Mouse (Mus musculus) liver, postnatal 0 days (tissue): ENCODE measurements around the gene Pnldc1. TPM values are rescaled to one million over a fixed set of nuclear protein-coding genes. Genes with fewer than 3 reads are reported as not detected.
A peak's percentile ranks its signal among the peaks of the same experiment; 100 is the strongest.

ENCODE experiments used
- ATAC-seq: fragments of 200-750 bp; cut with Nextera tagmentation; 2 replicates; pipeline ENCODE4 v1.8.0; 2017; ENCODE audit warnings: mild to moderate bottlenecking, moderate library complexity
- DNase-seq: peaks from one replicate; pipeline ENCODE4 v3.0.0-alpha.2; 2016
- H3K27ac ChIP-seq: fragments of 300-500 bp; sonication (generic); 2 replicates; pipeline ENCODE4 v1.5.1; 2014; ENCODE audit warnings: antibody characterized with exemption, moderate library complexity, mild to moderate bottlenecking, low read depth
- H3K27me3 ChIP-seq: fragments of 300-500 bp; sonication (generic); 2 replicates; pipeline ENCODE4 v1.6.1; 2014; ENCODE audit warnings: low read length, control low read depth, mixed read lengths; ENCODE audit not compliant: insufficient read depth
- H3K36me3 ChIP-seq: fragments of 300-500 bp; sonication (generic); replicated peaks from 2 replicates; pipeline ENCODE4 v1.6.1; 2014; ENCODE audit warnings: mild to moderate bottlenecking, control low read depth, low read length, moderate library complexity, mixed read lengths; ENCODE audit not compliant: insufficient read depth
- H3K4me1 ChIP-seq: fragments of 300-500 bp; sonication (generic); 2 replicates; pipeline ENCODE4 v1.6.1; 2014; ENCODE audit warnings: antibody characterized with exemption, mild to moderate bottlenecking, control low read depth; ENCODE audit not compliant: insufficient read depth
- H3K4me2 ChIP-seq: fragments of 300-500 bp; sonication (generic); 2 replicates; pipeline ENCODE4 v1.6.1; 2014; ENCODE audit warnings: low read depth, mild to moderate bottlenecking, low read length, moderate library complexity, mixed read lengths
- H3K4me3 ChIP-seq: fragments of 300-500 bp; sonication (generic); 2 replicates; pipeline ENCODE4 v1.5.1; 2014; ENCODE audit warnings: low read depth, low read length
- H3K9ac ChIP-seq: fragments of 300-500 bp; sonication (generic); replicated peaks from 2 replicates; pipeline ENCODE4 v1.6.1; 2014; ENCODE audit warnings: mild to moderate bottlenecking, moderate library complexity
- H3K9me3 ChIP-seq: fragments of 300-500 bp; sonication (generic); 2 replicates; pipeline ENCODE4 v1.6.1; 2016; ENCODE audit warnings: mild to moderate bottlenecking, control low read depth, low read length, mixed read lengths
- CTCF ChIP-seq: sonication (generic); IDR thresholded peaks from 2 replicates; pipeline ENCODE4 v1.5.1; 2016; ENCODE audit warnings: antibody characterized with exemption, low read depth
- EP300 ChIP-seq: IDR thresholded peaks from 2 replicates; pipeline ENCODE4 v1.6.1; 2016; ENCODE audit warnings: antibody characterized with exemption, low read depth, mild to moderate bottlenecking
- WGBS: fragments of 180-500 bp; shearing (Covaris S2); extraction: QIAGEN DNeasy Blood & Tissue Kit; methylation state at CpG from one replicate; pipeline ENCODE4 v1.1.7; 2014; ENCODE audit not compliant: insufficient replicate concordance; 5-methylcytosine and 5-hydroxymethylcytosine counted together
- polyA plus RNA-seq: library from polyadenylated mRNA; unstranded; fragments of >200 nt; fragmentation: Nextera tagmentation; extraction: Ambion mirVana; gene quantifications from 2 replicates; pipeline ENCODE4 v1.2.1, GENCODE M21; 2015

The Pnldc1 gene
- polyA plus RNA-seq, 1 experiment from 2014 or later, result 0.95 TPM

- Histone ChIP-seq H3K4me1 (no peaks in the 10 kb centered on the region; the same call in 1 of the 2 replicates), H3K4me2 (no peak overlapping the region), H3K4me3 (no peak overlapping the region), H3K27me3 (no peaks in the 10 kb centered on the region), H3K36me3 (peaks cover 47% of the 10 kb centered on the region), H3K27ac (peak overlapping the region; percentile 82), H3K9ac (no peak overlapping the region), H3K9me3 (no peaks in the 10 kb centered on the region)
- no peak for ATAC-seq
- 86% methylated on average over 8 of the region's 8 CpGs for WGBS
- DNase-seq, result no peak
- TF ChIP-seq EP300, result no peak
- no peak for TF ChIP-seq CTCF
Observed at GRCm38 (mm10) chr17:12925703-12926180, 15.7 kb upstream of the Pnldc1 start.

- WGBS, result 61% methylated on average over 3 of the region's 3 CpGs
- Histone ChIP-seq H3K9me3 (no peaks in the 10 kb centered on the region), H3K27me3 (no peaks in the 10 kb centered on the region), H3K27ac (peak overlapping the region; percentile 82), H3K36me3 (peaks cover 54% of the 10 kb centered on the region), H3K4me3 (no peak overlapping the region), H3K9ac (no peak overlapping the region), H3K4me1 (no peaks in the 10 kb centered on the region; the same call in 1 of the 2 replicates), H3K4me2 (no peak overlapping the region)
- peak; percentile 53 for DNase-seq
- ATAC-seq, result peak; percentile 91
- TF ChIP-seq EP300, result peak; percentile 82
- TF ChIP-seq CTCF, result no peak
Observed at GRCm38 (mm10) chr17:12925001-12925400, 15.0 kb upstream of the Pnldc1 start.

- no peak for ATAC-seq
- TF ChIP-seq EP300 (no peak), CTCF (no peak)
Observed at GRCm38 (mm10) chr17:12921073-12921472, 11.0 kb upstream of the Pnldc1 start.

GRCm38 (mm10) chr17:12916588-12917380 is 6.8 kb upstream of the Pnldc1 start:
- peak; percentile 45 for ATAC-seq
- Histone ChIP-seq H3K4me1 (0 out of 2 replicates have a peak, but pooled peaks cover 4% of the 10 kb centered on the region), H3K36me3 (peaks cover 50% of the 10 kb centered on the region), H3K27ac (peak overlapping the region; percentile 90), H3K9me3 (no peaks in the 10 kb centered on the region), H3K4me3 (peak overlapping the region; percentile 94), H3K4me2 (peak overlapping the region; percentile 96), H3K27me3 (no peaks in the 10 kb centered on the region), H3K9ac (peak overlapping the region; percentile 95)
- TF ChIP-seq CTCF (no peak), EP300 (no peak)
- DNase-seq, result peak; percentile 68
- under 1% methylated on average over 40 of the region's 40 CpGs for WGBS

More at GRCm38 (mm10) chr17:12921073-12921472, 11.0 kb upstream of the Pnldc1 start:
- H3K4me2 ChIP-seq, result no peak overlapping the region
- H3K4me3 ChIP-seq, result no peak overlapping the region
- WGBS, result 82% methylated on average over 1 of the region's 1 CpGs
- DNase-seq, result no peak
- H3K36me3 ChIP-seq, result peaks cover 69% of the 10 kb centered on the region
- no peak overlapping the region for H3K27ac ChIP-seq
- H3K9me3 ChIP-seq, result no peaks in the 10 kb centered on the region
- no peaks in the 10 kb centered on the region for H3K27me3 ChIP-seq
- no peak overlapping the region for H3K9ac ChIP-seq
- H3K4me1 ChIP-seq, result peaks cover 4% of the 10 kb centered on the region; the same call in 1 of the 2 replicates

- ATAC-seq, result peak; percentile 97
- H3K27me3 ChIP-seq, result no peaks in the 10 kb centered on the region
- peak within 1 kb of the TSS; percentile 95 for H3K9ac ChIP-seq
- no peaks in the 10 kb centered on the region for H3K9me3 ChIP-seq
- peak; percentile 99 for DNase-seq
- TF ChIP-seq EP300, result peak; percentile 66; the same call in 1 of the 2 replicates
- TF ChIP-seq CTCF, result no peak
- H3K27ac ChIP-seq, result peak within 1 kb of the TSS; percentile 90
- H3K4me3 ChIP-seq, result peak within 1 kb of the TSS; percentile 94
- H3K4me1 ChIP-seq, result 0 out of 2 replicates have a peak, but pooled peaks cover 4% of the 10 kb centered on the region
- peak within 1 kb of the TSS; percentile 96 for H3K4me2 ChIP-seq
- H3K36me3 ChIP-seq, result peaks cover 47% of the 10 kb centered on the region
- under 1% methylated on average over 55 of the region's 56 CpGs for WGBS
Observed at GRCm38 (mm10) chr17:12915881-12916583, 6.0 kb upstream of the Pnldc1 start, which contains the start of gene Mrpl18. Gene Mrpl18 (minus strand): TSS chr17:12916345.

- peak within 1 kb of the TSS; percentile 96 for H3K4me2 ChIP-seq
- H3K27ac ChIP-seq, result peak within 1 kb of the TSS; percentile 90
- ATAC-seq, result peak; percentile 9
- 0 out of 2 replicates have a peak, but pooled peaks cover 4% of the 10 kb centered on the region for H3K4me1 ChIP-seq
- peak within 1 kb of the TSS; percentile 95 for H3K9ac ChIP-seq
- WGBS, result under 1% methylated on average over 18 of the region's 18 CpGs
- peak within 1 kb of the TSS; percentile 94 for H3K4me3 ChIP-seq
- peaks cover 49% of the 10 kb centered on the region for H3K36me3 ChIP-seq
- no peaks in the 10 kb centered on the region for H3K9me3 ChIP-seq
- DNase-seq, result peak; percentile 49
- no peak for TF ChIP-seq CTCF
- no peak; the same call in 1 of the 2 replicates for TF ChIP-seq EP300
- no peaks in the 10 kb centered on the region for H3K27me3 ChIP-seq
Observed at GRCm38 (mm10) chr17:12915488-12915880, 5.5 kb upstream of the Pnldc1 start, which contains the start of gene Tcp1. Gene Tcp1 (plus strand): TSS chr17:12915701.
